Mouse (Mus musculus) forebrain, embryonic 10.5 days (tissue): ENCODE results near the gene Mtf2. TPM values are rescaled to one million over a fixed set of nuclear protein-coding genes. Genes with fewer than 3 reads are reported as not detected.
A peak's percentile ranks its signal among the peaks of the same experiment; 100 is the strongest.

Experiments used
- DNase-seq: peaks from one replicate; pipeline ENCODE4 v3.0.0-alpha.2; 2017; ENCODE audit warnings: low spot score; ENCODE audit errors: extremely low spot score
- H3K27ac ChIP-seq: fragments of 300-500 bp; sonication (generic); 2 replicates; pipeline ENCODE4 v1.5.1; 2016; ENCODE audit warnings: mild to moderate bottlenecking
- H3K27me3 ChIP-seq: fragments of 300-500 bp; sonication (generic); 2 replicates; pipeline ENCODE4 v1.6.1; 2016; ENCODE audit warnings: mild to moderate bottlenecking; ENCODE audit not compliant: poor library complexity, severe bottlenecking
- H3K36me3 ChIP-seq: fragments of 300-500 bp; sonication (generic); replicated peaks from 2 replicates; pipeline ENCODE4 v1.6.1; 2016; ENCODE audit warnings: mild to moderate bottlenecking, moderate library complexity
- H3K4me1 ChIP-seq: fragments of 300-500 bp; sonication (generic); 2 replicates; pipeline ENCODE4 v1.6.1; 2016
- H3K4me3 ChIP-seq: fragments of 300-500 bp; sonication (generic); 2 replicates; pipeline ENCODE4 v1.5.1; 2016; ENCODE audit warnings: mild to moderate bottlenecking, moderate library complexity
- H3K9me3 ChIP-seq: fragments of 300-500 bp; sonication (generic); 2 replicates; pipeline ENCODE4 v1.6.1; 2016; ENCODE audit warnings: mild to moderate bottlenecking, moderate library complexity
- WGBS: fragments of 180-500 bp; shearing (Covaris S2); methylation state at CpG from one replicate; pipeline ENCODE4 v1.1.7; 2016; 5-methylcytosine and 5-hydroxymethylcytosine counted together
- polyA plus RNA-seq: library from polyadenylated mRNA; unstranded; fragments of >200 nt; fragmentation: Nextera tagmentation; extraction: Ambion mirVana; gene quantifications from 2 replicates; pipeline ENCODE4 v1.2.1, GENCODE M21; 2016

The Mtf2 gene
- polyA plus RNA-seq, 1 experiment from 2014 or later: 133 TPM

GRCm38 (mm10) chr5:108097676-108098075 is 32.2 kb downstream of the Mtf2 start:
- WGBS: 89% methylated on average over 3 of the region's 3 CpGs
- DNase-seq: no peak
- Histone ChIP-seq H3K4me3 (no peak overlapping the region), H3K36me3 (peaks cover 95% of the 10 kb centered on the region), H3K9me3 (no peaks in the 10 kb centered on the region), H3K27me3 (no peaks in the 10 kb centered on the region), H3K27ac (no peak overlapping the region), H3K4me1 (no peaks in the 10 kb centered on the region)

GRCm38 (mm10) chr5:108100196-108100595 is 34.7 kb downstream of the Mtf2 start:
- H3K36me3 ChIP-seq: peaks cover 98% of the 10 kb centered on the region
- H3K4me3 ChIP-seq: no peak overlapping the region
- no peaks in the 10 kb centered on the region for H3K4me1 ChIP-seq
- no peaks in the 10 kb centered on the region for H3K9me3 ChIP-seq
- DNase-seq: no peak
- no peaks in the 10 kb centered on the region for H3K27me3 ChIP-seq
- H3K27ac ChIP-seq: no peak overlapping the region

GRCm38 (mm10) chr5:108104306-108104705 is 38.8 kb downstream of the Mtf2 start:
- H3K27ac ChIP-seq: no peak overlapping the region
- no peak for DNase-seq
- 93% methylated on average over 5 of the region's 5 CpGs for WGBS
- H3K4me1 ChIP-seq: no peaks in the 10 kb centered on the region
- no peaks in the 10 kb centered on the region for H3K9me3 ChIP-seq
- H3K27me3 ChIP-seq: no peaks in the 10 kb centered on the region
- H3K4me3 ChIP-seq: no peak overlapping the region
- peaks cover 97% of the 10 kb centered on the region for H3K36me3 ChIP-seq

- Histone ChIP-seq H3K9me3 (no peaks in the 10 kb centered on the region), H3K27me3 (no peaks in the 10 kb centered on the region), H3K4me1 (no peaks in the 10 kb centered on the region), H3K36me3 (peaks cover 60% of the 10 kb centered on the region), H3K27ac (no peak overlapping the region), H3K4me3 (no peak overlapping the region)
- DNase-seq: no peak
- 96% methylated on average over 7 of the region's 7 CpGs for WGBS
Observed at GRCm38 (mm10) chr5:108109346-108109745, 43.9 kb downstream of the Mtf2 start.

GRCm38 (mm10) chr5:108117693-108118092 is 52.2 kb downstream of the Mtf2 start:
- H3K36me3 ChIP-seq: peaks cover 17% of the 10 kb centered on the region
- no peaks in the 10 kb centered on the region for H3K4me1 ChIP-seq
- H3K9me3 ChIP-seq: no peaks in the 10 kb centered on the region
- H3K27ac ChIP-seq: no peak overlapping the region
- H3K4me3 ChIP-seq: no peak overlapping the region
- H3K27me3 ChIP-seq: no peaks in the 10 kb centered on the region
- 95% methylated on average over 4 of the region's 4 CpGs for WGBS
- no peak for DNase-seq

GRCm38 (mm10) chr5:108120221-108120900 is 54.9 kb downstream of the Mtf2 start:
- H3K9me3 ChIP-seq: no peaks in the 10 kb centered on the region
- H3K4me3 ChIP-seq: no peak overlapping the region
- no peaks in the 10 kb centered on the region for H3K4me1 ChIP-seq
- 84% methylated on average over 9 of the region's 9 CpGs for WGBS
- H3K27ac ChIP-seq: no peak overlapping the region
- no peak for DNase-seq
- H3K27me3 ChIP-seq: no peaks in the 10 kb centered on the region
- H3K36me3 ChIP-seq: peaks cover 23% of the 10 kb centered on the region

- DNase-seq: no peak
- no peaks in the 10 kb centered on the region for H3K27me3 ChIP-seq
Observed at GRCm38 (mm10) chr5:108131849-108132440, 66.5 kb downstream of the Mtf2 start.

GRCm38 (mm10) chr5:108132441-108133243 is 67.2 kb downstream of the Mtf2 start, which contains the start of the genes Tmed5 and Ccdc18:
Gene Tmed5 (minus strand): TSS chr5:108132620.
Gene Ccdc18 (plus strand): TSS chr5:108132875.
- peaks cover 17% of the 10 kb centered on the region for H3K4me1 ChIP-seq
- WGBS: under 1% methylated on average over 65 of the region's 65 CpGs
- H3K9me3 ChIP-seq: no peaks in the 10 kb centered on the region
- H3K4me3 ChIP-seq: peak within 1 kb of the TSS; percentile 82
- H3K36me3 ChIP-seq: peaks cover 20% of the 10 kb centered on the region
- peak within 1 kb of the TSS; percentile 90 for H3K27ac ChIP-seq
- DNase-seq: peak; percentile 97
- H3K27me3 ChIP-seq: no peaks in the 10 kb centered on the region

More at GRCm38 (mm10) chr5:108131849-108132440, 66.5 kb downstream of the Mtf2 start:
- peak overlapping the region; percentile 82 for H3K4me3 ChIP-seq
- H3K27ac ChIP-seq: peak overlapping the region; percentile 90
- H3K9me3 ChIP-seq: no peaks in the 10 kb centered on the region
- under 1% methylated on average over 32 of the region's 32 CpGs for WGBS
- H3K36me3 ChIP-seq: peaks cover 22% of the 10 kb centered on the region
- H3K4me1 ChIP-seq: peaks cover 17% of the 10 kb centered on the region

- DNase-seq: no peak
- Histone ChIP-seq H3K4me1 (no peaks in the 10 kb centered on the region), H3K36me3 (peaks cover 28% of the 10 kb centered on the region), H3K27me3 (no peaks in the 10 kb centered on the region), H3K27ac (no peak overlapping the region), H3K9me3 (no peaks in the 10 kb centered on the region), H3K4me3 (no peak overlapping the region)
- WGBS: 88% methylated on average over 1 of the region's 1 CpGs
Observed at GRCm38 (mm10) chr5:108152592-108152991, 87.1 kb downstream of the Mtf2 start.

Other genes with a start within 250 kb of the Mtf2 start
- gene Ube2d2b, start 235.6 kb upstream of the Mtf2 start, polyA plus RNA-seq: 0.21 and 0.30 TPM in 2 replicates
- 48.0 and 49.6 TPM in 2 replicates for gene Evi5, start 190.6 kb upstream of the Mtf2 start, polyA plus RNA-seq
- gene Rpl5, start 165.2 kb upstream of the Mtf2 start, polyA plus RNA-seq: 96.2 and 103 TPM in 2 replicates
- 16.2 and 16.6 TPM in 2 replicates for gene Fam69a, start 78.6 kb upstream of the Mtf2 start, polyA plus RNA-seq
- gene Tmed5, start 66.9 kb downstream of the Mtf2 start, polyA plus RNA-seq: 30.6 and 38.4 TPM in 2 replicates
- 14.3 and 15.8 TPM in 2 replicates for gene Ccdc18, start 67.2 kb downstream of the Mtf2 start, polyA plus RNA-seq
- gene Dr1, start 203.2 kb downstream of the Mtf2 start, polyA plus RNA-seq: 51.2 and 51.5 TPM in 2 replicates
- gene Pigg, start 246.9 kb downstream of the Mtf2 start, polyA plus RNA-seq: 7.9 and 8.9 TPM in 2 replicates